Mouse (Mus musculus) subcutaneous adipose tissue, adult 2 months (tissue): ENCODE data around the gene Taf8. TPM values are rescaled to one million over a fixed set of nuclear protein-coding genes. Genes with fewer than 3 reads are reported as not detected.

Source experiments
- polyA plus RNA-seq: library from polyadenylated mRNA; depleted of rRNA; stranded (reverse); fragments of >200 nt; gene quantifications from 2 replicates; pipeline ENCODE4 v1.2.3, GENCODE M21; 2012; ENCODE audit warnings: low replicate concordance; rRNA removed

The Taf8 gene
- polyA plus RNA-seq: 25.0 and 34.5 TPM in 2 replicates

GRCm38 (mm10) chr17:47501946-47502706 lies at the start of gene Taf8:
Taf8 (minus strand) TSS chr17:47502292.

GRCm38 (mm10) chr17:47504941-47505346 lies 2.9 kb upstream of the Taf8 start, which contains the start of gene Ccnd3:
Ccnd3 (plus strand) TSS chr17:47505051.

GRCm38 (mm10) chr17:47436907-47437547 lies 65.1 kb downstream of the Taf8 start, which contains the start of gene 1700001C19Rik:
1700001C19Rik (minus strand) TSS chr17:47437376.

GRCm38 (mm10) chr17:47436156-47436906 lies 65.8 kb downstream of the Taf8 start, which contains the start of gene AI661453:
AI661453 (plus strand) TSS chr17:47436615.

Other genes with a start within 250 kb of the Taf8 start
- gene Mrps10, start 133.4 kb downstream of the Taf8 start, polyA plus RNA-seq: 31.0 and 34.9 TPM in 2 replicates
- 0.75 and 2.6 TPM in 2 replicates for gene Guca1b, start 116.9 kb downstream of the Taf8 start, polyA plus RNA-seq
- gene Guca1a, start 101.7 kb downstream of the Taf8 start, polyA plus RNA-seq: 1.5 and 5.1 TPM in 2 replicates
- 1.6 and 4.0 TPM in 2 replicates for gene AI661453, start 65.7 kb downstream of the Taf8 start, polyA plus RNA-seq
- 0.06 and 0.39 TPM in 2 replicates for gene 1700001C19Rik, start 64.9 kb downstream of the Taf8 start, polyA plus RNA-seq
- 165 and 189 TPM in 2 replicates for gene Ccnd3, start 2.8 kb upstream of the Taf8 start, polyA plus RNA-seq
- 12.1 and 16.8 TPM in 2 replicates for gene Bysl, start 109.2 kb upstream of the Taf8 start, polyA plus RNA-seq
- 30.1 and 35.1 TPM in 2 replicates for gene Med20, start 109.3 kb upstream of the Taf8 start, polyA plus RNA-seq
- gene Gm20517, start 109.3 kb upstream of the Taf8 start, polyA plus RNA-seq: 0.92 and 3.5 TPM in 2 replicates
- 10.6 and 11.0 TPM in 2 replicates for gene Usp49, start 128.4 kb upstream of the Taf8 start, polyA plus RNA-seq
- gene Tomm6, start 186.1 kb upstream of the Taf8 start, polyA plus RNA-seq: 108 and 152 TPM in 2 replicates
- gene Frs3, start 186.7 kb upstream of the Taf8 start, polyA plus RNA-seq: 13.8 and 15.6 TPM in 2 replicates
- 2.8 and 5.5 TPM in 2 replicates for gene Gm21981, start 192.2 kb upstream of the Taf8 start, polyA plus RNA-seq
- 7.4 and 9.1 TPM in 2 replicates for gene Prickle4, start 192.4 kb upstream of the Taf8 start, polyA plus RNA-seq
- gene Pgc, start 224.6 kb upstream of the Taf8 start, polyA plus RNA-seq: 0.50 and 0.56 TPM in 2 replicates
- 20.9 and 24.8 TPM in 2 replicates for gene Tfeb, start 234.7 kb upstream of the Taf8 start, polyA plus RNA-seq